Mouse (Mus musculus) spleen, postnatal 36 days (tissue): ENCODE measurements around the gene Stra6.

Experiments
- DNase-seq, 2 experiments: peaks; one replicate each; pipeline ENCODE4 v3.0.0; 2022; ENCODE audit warnings: low spot score in 2 of 2, mixed read lengths in 1 of 2

Stra6 gene

DNA sequence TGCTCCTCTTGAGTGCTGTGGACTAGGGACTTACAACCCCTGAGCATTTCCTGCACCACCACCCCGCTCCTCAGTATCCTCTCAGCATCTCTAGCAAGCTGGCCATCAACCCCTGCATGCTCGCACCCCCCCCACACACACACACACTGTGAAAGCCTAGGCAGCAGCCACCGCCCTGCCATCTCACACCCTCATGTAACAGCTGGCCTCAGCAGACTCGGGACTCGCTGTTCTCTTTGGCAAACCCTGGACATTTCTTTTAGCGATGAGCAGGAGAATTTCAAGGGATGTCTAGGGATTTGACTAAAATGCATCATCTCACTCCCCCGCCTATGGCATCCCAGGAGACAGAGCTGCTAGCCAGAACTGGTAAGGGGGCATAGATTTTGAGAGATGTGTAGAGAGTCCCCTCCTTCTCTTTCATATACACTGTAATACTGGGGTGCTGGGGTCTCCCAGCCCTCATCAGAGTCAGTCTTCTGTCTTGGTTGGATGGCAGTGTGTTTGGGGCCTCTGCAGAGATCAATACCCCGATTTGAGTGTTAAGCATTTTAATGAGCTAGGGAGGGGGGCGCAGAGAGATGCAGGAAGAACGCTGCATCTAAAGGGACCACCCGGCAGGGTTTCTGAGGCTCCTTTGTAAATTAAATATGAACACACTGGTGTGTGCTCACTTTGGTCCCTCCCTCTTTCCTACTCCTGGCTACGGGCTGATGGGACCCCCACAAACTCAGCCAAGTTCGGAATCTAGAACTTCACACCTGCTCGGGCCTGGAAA is 139.3 kb downstream of the Stra6 start:
- DNase-seq: no peak
